Mouse (Mus musculus): ENCODE measurements at regions not wholly inside any gene's neighbourhood (a gene's known extent, or its start where the extent isn't known, plus 50 kb on each side); places are given as distances from the start of the nearest gene placed in this dataset.
A peak's percentile ranks its signal among the peaks of the same experiment; 100 is the strongest.

DNA sequence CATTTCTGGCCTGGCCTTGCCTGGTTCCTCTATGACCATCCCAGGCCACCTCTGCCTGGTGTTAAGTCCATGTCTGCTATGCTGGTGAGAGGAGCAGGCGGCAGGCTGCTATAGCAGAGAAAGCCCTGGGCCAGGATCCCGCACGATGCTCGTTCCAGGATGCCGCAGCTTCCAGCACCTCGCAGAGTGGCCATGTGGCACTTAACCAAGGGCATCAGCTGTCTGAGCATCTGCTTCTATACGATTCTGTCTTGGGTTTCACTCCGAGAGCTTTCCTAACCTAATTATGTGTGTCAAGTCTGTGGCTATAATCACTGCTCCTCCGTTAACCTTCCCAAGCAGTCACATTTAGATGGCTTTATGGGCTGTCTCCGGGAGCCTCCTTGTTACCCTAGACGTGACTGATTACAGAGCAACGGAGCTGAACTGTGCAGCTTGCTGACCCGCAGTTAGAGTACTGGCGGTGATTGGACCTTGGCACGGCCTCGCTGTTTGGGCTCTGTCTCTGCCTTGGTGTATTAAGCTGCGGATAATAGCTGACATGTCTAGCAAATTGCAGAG lies 64.4 kb downstream of the Ackr3 start:
- DNase-seq (ENCODE audit: low spot score in 2 of 2) = no peak

DNA sequence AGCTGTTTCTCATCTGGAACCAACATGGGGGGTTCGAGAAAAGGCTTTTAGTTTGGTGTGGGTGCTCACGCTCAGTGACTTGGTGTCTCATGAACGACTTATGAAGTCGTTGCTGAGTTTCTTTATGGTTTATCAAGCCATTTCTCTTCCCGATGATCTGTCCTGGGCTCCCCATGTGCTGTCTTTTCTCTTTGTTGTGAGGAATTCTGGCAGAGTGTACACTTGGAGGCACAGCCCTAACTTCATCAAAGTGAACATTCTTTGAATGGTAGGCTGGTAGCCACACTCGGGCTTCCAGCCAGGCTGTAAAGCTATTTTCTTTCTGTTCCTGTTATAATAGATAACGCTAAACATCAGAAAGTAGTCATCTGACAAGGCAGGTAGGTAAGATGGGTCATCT lies 65.2 kb downstream of the Ackr3 start:
- DNase-seq (ENCODE audit: low spot score in 2 of 2) = no peak

GRCm38 (mm10) chr1:90269836-90270235 lies 66.1 kb downstream of the Ackr3 start:
- DNase-seq (ENCODE audit: low spot score in 2 of 2) = no peak

DNA sequence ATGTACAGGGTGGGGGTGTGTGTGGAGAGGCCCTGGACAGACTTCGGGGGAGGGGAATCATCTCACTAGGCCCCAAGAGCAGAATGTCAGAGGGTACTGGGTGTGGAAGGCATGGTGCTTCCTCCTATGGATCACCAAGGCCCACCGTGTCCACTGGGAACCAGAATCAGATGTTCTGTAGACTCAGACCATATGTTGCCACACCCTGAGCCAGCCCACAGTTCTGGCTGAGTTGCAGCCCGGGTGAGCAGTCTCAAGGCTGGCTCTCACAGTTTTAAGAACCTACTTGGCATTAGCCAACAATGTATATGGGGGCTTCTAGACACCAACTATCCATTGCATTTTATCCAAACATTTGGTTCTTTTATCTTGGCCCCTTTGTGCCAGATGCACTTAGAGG lies 67.5 kb downstream of the Ackr3 start:
- no peak for DNase-seq (ENCODE audit: low spot score in 2 of 2)

DNA sequence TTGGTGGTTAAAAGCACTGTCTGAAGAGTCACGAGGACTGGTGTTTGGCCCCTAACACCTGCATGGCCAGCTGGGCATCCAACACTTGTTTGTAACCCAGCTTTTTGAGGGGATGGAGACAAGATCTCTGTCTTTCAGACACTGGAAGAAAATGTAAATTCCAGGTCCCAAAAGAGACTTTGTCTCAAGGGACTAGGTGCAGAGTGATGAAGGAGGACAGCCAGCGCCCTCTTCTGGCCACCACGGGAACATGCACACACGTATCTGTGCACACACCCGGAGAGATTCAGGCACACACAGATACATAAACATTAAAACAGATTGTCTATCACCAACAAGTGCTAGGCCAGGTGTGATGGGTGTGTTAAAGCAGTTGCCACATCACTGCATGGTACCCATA lies 68.6 kb downstream of the Ackr3 start:
- DNase-seq (ENCODE audit: low spot score in 2 of 2) = no peak

DNA sequence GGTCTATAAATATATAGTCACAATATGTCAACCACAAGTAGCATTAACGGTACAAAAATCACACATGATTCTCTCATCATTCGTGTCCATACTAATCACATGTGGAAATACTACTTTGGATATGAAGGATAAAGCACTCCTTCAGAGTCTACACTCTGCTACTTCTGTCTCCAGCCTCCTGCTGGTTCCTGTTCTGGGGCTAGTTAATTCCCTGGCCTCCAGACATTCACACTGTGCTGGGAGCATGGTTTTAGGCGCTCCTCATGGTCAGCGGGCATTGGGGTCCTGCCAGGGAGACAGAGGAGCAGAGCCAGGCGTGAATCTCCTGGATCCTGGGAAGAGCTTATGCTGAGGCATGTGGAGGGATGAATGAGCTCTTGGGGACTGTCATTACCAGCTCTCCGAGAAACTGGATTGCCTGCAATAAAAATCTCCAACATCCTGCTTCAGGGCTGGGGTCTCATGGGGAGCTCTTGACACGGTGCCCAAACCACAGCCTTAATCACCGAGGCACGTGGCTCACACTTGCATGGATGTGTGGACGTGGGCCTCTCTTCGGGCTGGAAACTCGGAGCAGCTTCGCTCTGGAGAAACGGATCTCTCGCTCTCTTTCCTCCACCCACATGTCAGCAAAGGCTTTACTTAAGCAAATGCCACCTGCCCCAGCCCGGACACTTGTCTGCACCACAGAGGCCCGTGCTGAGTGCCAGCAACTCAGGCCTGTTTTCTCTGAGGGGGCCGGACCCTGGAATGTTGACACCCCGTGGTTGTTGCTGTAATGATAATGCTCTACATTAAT lies 69.2 kb downstream of the Ackr3 start:
- no peak for DNase-seq (ENCODE audit: low spot score in 2 of 2)

DNA sequence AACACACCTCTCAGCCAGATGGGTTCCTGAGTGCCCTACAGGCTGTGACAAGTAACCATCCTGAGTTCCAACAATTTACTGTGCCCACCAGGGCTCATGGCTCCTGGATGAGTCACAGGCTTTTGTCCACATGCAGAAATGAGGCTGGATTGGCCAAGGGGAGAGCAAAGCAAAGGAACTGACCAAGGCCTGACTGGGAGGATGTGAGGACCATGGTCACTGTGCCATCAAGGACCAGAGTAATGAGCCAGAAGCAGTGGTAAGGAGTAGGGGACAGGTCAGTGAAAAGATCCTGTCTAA lies 69.8 kb downstream of the Ackr3 start:
- DNase-seq (ENCODE audit: low spot score in 2 of 2) = no peak

- DNase-seq (ENCODE audit: low spot score in 2 of 2) = no peak
These were observed 71.3 kb downstream of the Ackr3 start for GRCm38 (mm10) chr1:90274968-90275651.

- DNase-seq (ENCODE audit: low spot score in 2 of 2) = peak; percentile 79 to 83
These were observed 72.2 kb downstream of the Ackr3 start for GRCm38 (mm10) chr1:90275786-90276520.

- DNase-seq (ENCODE audit: low spot score in 2 of 2) = no peak
These were observed 73.9 kb downstream of the Ackr3 start for GRCm38 (mm10) chr1:90277486-90278255.

DNA sequence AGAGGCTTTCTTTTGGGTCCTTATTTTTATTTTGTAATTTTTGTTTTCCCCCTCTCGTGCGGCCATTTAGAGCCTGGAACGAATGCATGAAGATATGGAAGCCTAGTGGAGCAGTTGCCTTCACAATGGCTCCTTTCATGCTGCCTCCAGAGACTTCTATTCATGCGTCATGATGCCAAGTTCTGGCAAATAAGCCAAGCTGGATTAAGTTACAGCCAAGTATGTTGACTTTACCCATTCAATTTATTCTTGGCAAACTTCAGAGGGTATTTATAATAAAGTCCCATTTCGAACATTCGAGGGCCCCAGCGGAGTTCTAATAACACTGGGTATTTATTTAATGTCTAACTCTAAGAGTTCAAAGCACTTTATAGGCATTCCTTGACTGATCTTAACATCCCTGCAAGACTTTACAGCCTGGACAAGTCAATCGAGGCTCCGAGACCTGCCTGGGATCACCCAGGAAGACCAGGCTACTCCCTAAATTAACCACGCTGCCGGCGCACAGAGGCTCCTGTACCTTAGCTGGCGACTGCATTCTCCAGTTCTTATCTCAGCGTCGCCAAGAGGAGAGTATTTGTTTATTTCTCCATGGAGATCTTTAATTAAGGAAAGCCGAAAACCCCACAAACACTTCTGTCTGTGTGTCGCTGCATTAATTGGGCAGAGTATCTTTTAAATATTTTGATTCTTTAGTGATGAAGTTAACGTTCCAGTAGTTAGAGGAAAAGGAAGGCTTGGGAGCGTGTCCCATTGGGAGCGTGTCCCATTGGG lies 75.5 kb downstream of the Ackr3 start:
- DNase-seq (ENCODE audit: low spot score in 2 of 2) = no peak

GRCm38 (mm10) chr1:90280227-90280626 lies 76.4 kb downstream of the Ackr3 start:
- no peak for DNase-seq (ENCODE audit: low spot score in 2 of 2)

DNA sequence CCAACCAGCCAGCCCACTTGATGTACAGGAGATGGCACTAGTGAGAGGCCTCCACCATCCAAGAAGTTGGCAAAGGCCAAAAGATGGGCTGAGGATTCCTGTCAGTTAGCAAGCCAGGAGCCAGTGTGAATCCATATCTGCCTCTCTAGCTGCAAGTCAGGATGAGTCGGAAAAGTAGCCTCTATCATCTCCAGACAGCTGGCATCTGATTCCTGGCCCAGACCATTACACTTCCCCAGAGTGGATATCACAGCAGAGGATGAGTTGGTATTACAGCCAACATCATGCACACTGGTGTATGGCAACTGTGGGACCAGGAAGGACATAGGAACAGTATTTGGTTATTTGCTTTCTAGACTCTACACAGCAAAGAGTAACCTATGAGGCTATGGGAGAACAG lies 77.5 kb downstream of the Ackr3 start:
- DNase-seq (ENCODE audit: low spot score in 2 of 2) = no peak

GRCm38 (mm10) chr1:90281956-90282355 lies 78.2 kb downstream of the Ackr3 start:
- DNase-seq (ENCODE audit: low spot score in 2 of 2) = no peak

- no peak for DNase-seq (ENCODE audit: low spot score in 2 of 2)
These were observed 78.6 kb downstream of the Ackr3 start for GRCm38 (mm10) chr1:90282367-90282766.

GRCm38 (mm10) chr1:90283176-90283775 lies 79.5 kb downstream of the Ackr3 start:
- no peak for DNase-seq (ENCODE audit: low spot score in 2 of 2)

GRCm38 (mm10) chr1:90283912-90284636 lies 80.3 kb downstream of the Ackr3 start:
- no peak for DNase-seq (ENCODE audit: low spot score in 2 of 2)

DNA sequence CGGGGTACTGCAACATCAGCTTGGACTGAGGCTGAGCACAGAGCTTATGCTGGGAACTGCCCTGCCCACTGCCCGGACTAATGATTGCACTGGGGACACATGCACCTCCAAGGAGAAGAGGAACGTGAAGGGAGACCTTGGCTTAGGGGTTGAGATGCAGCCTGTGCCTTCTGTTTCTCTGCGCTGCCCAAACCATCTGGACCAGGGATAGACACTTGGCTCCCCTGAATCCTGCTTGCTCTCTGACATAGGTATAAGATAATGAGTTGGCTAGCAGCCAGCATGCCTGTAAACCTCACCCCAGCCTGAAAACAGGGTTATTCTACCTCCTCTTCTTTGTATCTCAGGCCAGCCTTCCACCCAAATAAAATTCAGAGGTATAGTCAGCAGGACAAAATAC lies 81.5 kb downstream of the Ackr3 start:
- DNase-seq (ENCODE audit: low spot score in 2 of 2) = no peak

GRCm38 (mm10) chr1:90287251-90287650 lies 83.5 kb downstream of the Ackr3 start:
- no peak for DNase-seq (ENCODE audit: low spot score in 2 of 2)
